Mouse (Mus musculus) CD8-positive naive resting alpha-beta T cell, adult 2 months (primary cell): ENCODE data around the gene Tas1r1.
A peak's percentile ranks its signal among the peaks of the same experiment; 100 is the strongest.

Source experiments
- DNase-seq, 2 experiments: peaks; one replicate each; pipeline ENCODE4 v3.0.0; 2022; ENCODE audit warnings: low read depth in 2 of 2, low spot score in 2 of 2

Tas1r1 gene

GRCm38 (mm10) chr4:152038225-152038984 lies at the start of gene Tas1r1:
Gene Tas1r1 (minus strand): TSS chr4:152038568.
- no peak for DNase-seq

DNA sequence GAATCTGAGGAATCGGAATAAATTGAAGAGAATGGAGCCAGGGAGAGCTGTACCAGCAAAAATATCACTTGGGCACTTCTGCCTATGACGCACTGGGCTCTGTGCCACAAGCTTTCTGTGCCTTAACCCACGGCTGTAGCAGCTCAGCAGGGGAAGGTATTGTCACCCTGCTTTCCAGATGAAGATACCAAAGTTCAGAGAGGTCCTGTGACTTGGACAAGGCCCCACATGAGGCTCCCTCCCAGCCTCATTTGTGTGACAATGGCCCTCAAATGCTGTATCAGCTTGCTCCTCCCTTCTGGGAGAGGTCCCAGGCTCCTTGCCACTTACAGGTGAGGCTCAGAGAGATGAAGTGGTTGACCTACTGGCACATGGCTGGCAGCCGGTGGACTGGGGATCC lies 49.8 kb upstream of the Tas1r1 start:
- DNase-seq = no peak

DNA sequence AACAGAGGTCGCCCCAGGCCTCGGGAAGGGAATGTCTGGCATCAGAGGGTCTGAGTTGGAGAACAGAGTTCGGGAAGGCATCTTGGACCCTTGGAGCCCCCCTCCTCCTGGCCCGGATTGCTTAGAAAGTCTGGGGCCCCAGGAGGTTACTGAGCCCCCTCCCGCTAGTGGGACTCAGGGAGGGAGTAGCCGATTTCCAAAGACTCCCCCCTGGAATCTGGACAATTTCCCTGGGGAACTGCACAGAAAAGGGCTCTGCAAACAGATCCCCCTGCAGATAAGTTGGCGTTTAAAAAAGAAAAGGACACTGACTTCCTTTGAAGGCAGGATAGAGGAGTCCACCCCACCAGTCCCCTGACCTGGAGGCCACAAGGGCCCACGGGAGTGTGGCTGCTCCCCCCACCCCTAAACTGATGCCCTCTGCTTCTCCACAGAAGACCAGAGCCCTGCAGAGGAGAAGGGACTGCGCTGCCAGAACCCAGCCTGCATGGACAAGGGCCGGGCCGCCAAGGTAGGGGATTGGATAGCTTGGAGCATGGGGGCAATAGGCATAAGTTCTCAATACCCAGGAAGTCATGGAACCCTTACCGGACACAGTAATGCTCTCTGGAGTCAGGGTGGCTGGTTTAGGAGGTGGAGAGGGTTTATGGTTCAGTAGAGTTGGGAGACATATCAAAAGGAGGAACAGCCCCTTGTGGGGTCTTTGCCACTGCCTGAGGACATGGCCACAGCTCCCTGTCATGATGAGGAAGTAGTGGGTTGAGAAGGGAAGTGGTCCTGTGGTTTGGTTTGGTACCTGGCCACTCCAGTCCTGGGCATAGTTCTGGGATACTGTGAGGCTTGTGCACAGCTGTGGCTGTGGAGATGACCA lies 49.1 kb upstream of the Tas1r1 start:
- no peak for DNase-seq

- DNase-seq = peak; percentile 16 to 31
Measured at GRCm38 (mm10) chr4:152086505-152087210, 48.3 kb upstream of the Tas1r1 start.

DNA sequence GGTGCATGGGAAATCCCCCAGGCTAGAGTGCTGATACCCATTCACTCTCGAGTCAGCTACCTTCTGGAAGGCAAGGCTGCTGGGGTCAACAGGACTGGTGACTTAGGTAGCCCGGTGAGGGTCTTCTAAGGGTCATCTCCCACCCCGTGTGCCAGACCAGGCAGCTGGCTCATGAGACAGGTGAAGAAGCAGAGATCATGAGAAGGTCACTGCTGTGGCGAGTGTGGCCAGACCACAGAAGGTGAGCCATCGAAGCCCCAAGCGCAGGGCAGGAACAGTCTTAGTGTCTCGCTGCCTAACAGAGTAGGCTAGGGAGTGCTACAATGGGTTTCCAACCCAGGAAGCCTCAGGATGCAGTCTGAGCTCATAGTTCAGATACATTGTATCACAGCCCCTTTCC lies 46.2 kb upstream of the Tas1r1 start:
- DNase-seq = no peak

GRCm38 (mm10) chr4:152083611-152084220 lies 45.3 kb upstream of the Tas1r1 start:
- no peak for DNase-seq

DNA sequence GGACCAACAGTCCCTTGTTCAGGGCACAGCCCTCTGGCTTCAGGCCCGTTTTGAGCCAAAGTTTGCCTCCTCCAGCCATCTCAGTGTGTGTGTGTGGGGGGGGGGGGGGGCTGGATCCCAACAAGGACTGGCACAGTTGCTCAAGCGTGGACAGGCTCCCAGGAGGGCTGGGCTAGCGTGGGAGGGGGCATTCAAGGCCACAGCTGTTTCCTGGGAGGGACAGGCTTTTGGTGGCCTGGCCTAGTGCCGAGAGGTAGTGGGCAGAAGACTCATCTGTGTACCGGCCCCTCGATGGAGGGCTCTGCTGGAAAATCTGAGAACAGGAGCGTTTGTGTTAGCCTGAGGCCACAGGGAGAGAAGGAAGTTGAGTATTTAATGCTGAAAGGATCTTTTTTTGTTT lies 41.6 kb upstream of the Tas1r1 start:
- DNase-seq = no peak

DNA sequence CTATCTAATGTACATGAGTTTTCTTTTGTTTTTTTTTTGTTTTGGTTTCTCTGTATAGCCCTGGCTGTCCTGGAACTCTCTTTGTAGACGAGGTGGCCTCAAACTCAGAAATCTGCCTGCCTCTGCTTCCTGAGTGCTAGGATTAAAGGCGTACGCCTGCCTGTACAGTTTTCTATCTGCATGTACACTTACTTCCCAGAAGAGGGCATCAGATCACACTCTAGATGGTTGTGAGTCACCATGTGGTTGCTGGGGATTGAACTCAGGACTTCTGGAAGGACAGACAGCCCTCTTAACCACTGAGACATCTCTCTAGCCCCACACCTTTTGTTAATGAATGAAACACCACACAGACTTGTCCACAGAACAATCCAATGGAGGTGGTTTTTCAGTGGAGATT lies 40.9 kb upstream of the Tas1r1 start:
- DNase-seq = no peak

- no peak for DNase-seq
Measured at GRCm38 (mm10) chr4:152078105-152078530, 39.8 kb upstream of the Tas1r1 start.

- DNase-seq = no peak
Measured at GRCm38 (mm10) chr4:152077191-152077590, 38.8 kb upstream of the Tas1r1 start.

- no peak for DNase-seq
Measured at GRCm38 (mm10) chr4:152074548-152074947, 36.2 kb upstream of the Tas1r1 start.

DNA sequence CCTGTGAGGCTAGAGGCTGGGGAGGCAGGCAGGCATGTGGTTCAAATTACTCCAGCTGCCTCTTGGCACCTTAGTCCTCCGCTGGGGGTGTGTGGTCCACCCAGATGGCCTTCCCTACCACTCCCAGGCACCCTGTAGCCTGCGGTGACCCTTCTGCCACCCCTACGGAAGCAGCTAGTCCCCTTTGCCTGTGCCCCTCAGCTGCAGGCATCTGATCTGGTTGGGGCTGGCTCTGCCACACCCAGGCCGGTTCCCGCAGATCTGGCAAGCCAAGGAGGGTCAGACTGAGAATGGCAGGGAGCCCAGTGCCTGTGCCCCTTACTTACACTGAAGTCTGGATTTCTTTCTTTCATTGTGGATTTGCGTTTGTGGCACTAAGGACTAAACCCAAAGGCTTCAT lies 35.3 kb upstream of the Tas1r1 start:
- no peak for DNase-seq

DNA sequence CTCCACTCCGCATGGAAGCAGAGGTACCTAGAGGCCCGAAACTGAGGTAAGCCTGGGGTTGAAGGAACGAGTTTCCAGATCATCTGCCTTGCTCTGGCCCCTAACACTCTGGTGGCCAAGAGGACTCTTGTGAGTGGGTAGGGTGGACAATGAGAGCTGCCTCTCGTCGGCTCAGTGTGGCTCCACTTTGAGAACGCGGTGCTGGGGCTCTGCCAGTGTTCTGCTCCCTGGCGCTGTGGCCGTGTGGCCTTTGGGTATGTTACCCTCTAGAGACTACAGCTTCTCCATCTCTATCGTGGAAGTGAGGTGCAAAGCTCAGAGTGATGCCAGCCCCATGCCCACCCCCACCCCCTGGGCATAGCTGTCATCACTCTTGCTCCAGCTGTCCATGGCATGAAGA lies 34.3 kb upstream of the Tas1r1 start:
- DNase-seq = no peak

- DNase-seq = no peak
Measured at GRCm38 (mm10) chr4:152072121-152072601, 33.8 kb upstream of the Tas1r1 start, which contains the start of gene Plekhg5. Gene Plekhg5 (plus strand): TSS chr4:152072498.

GRCm38 (mm10) chr4:152070494-152071396 lies 32.4 kb upstream of the Tas1r1 start:
- DNase-seq = no peak

DNA sequence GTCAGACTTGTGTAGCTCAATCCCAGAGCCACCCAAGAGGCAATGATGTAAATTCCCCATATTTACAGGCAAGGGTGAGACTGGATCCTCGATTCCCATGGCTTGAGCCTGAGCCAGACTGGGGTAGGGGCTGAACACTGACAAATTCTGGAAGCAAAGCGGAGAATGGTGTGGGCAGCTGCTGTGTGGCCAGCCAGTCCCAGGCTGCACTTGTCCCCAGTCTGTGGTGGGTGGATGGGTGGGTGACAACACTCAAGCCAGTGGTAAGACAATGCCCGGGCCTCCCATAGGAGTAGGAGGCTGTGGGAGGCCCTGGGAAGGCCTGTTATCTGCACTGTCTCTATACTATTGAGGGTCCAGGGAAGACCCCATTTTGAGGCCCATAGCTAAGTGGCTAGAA lies 30.9 kb upstream of the Tas1r1 start:
- no peak for DNase-seq

GRCm38 (mm10) chr4:152068166-152068724 lies 29.9 kb upstream of the Tas1r1 start:
- no peak for DNase-seq

DNA sequence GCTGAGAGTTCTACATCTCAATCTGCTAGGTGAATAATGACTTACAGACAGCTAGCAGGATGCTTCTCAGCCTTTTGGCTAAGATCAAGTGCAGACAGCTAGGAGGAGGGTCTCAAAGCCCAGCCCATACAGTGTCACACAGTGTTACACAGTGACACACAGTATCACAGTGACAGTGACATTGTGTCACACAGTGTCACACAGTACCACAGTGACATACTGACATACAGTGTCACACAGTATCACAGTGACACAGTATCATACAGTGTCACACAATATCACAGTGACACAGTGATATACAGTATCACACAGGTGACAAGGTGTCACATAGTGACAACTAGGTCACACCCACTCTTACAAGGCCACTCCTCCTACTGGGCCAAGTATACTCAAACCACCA lies 28.9 kb upstream of the Tas1r1 start:
- no peak for DNase-seq

- DNase-seq = no peak
Measured at GRCm38 (mm10) chr4:152062390-152063110, 24.2 kb upstream of the Tas1r1 start.
